Mouse (Mus musculus) neural tube, embryonic 13.5 days (tissue): ENCODE measurements around the gene Spc24. TPM values are rescaled to one million over a fixed set of nuclear protein-coding genes. Genes with fewer than 3 reads are reported as not detected.

Source experiments
- ATAC-seq: fragments of 200-750 bp; cut with Nextera tagmentation; 2 replicates; pipeline ENCODE4 v1.8.0; 2017; ENCODE audit warnings: low read depth, mild to moderate bottlenecking, moderate TSS enrichment, moderate library complexity
- H3K27ac ChIP-seq: fragments of 300-500 bp; sonication (generic); replicated peaks from 2 replicates; pipeline ENCODE4 v1.5.1; 2015; ENCODE audit warnings: moderate library complexity, mild to moderate bottlenecking, inconsistent platforms
- H3K27me3 ChIP-seq: fragments of 300-500 bp; sonication (generic); 2 replicates; pipeline ENCODE4 v1.6.1; 2015; ENCODE audit warnings: mild to moderate bottlenecking, inconsistent platforms
- H3K36me3 ChIP-seq: fragments of 300-500 bp; sonication (generic); 2 replicates; pipeline ENCODE4 v1.6.1; 2015; ENCODE audit warnings: mild to moderate bottlenecking, inconsistent platforms
- H3K4me1 ChIP-seq: fragments of 300-500 bp; sonication (generic); replicated peaks from 2 replicates; pipeline ENCODE4 v1.6.1; 2015; ENCODE audit warnings: inconsistent platforms
- H3K4me2 ChIP-seq: fragments of 300-500 bp; sonication (generic); 2 replicates; pipeline ENCODE4 v1.6.1; 2015; ENCODE audit warnings: inconsistent platforms, mild to moderate bottlenecking, moderate library complexity
- H3K4me3 ChIP-seq: fragments of 300-500 bp; sonication (generic); 2 replicates; pipeline ENCODE4 v1.5.1; 2015; ENCODE audit warnings: mild to moderate bottlenecking, inconsistent platforms
- H3K9ac ChIP-seq: fragments of 300-500 bp; sonication (generic); 2 replicates; pipeline ENCODE4 v1.6.1; 2015; ENCODE audit warnings: moderate library complexity, mild to moderate bottlenecking, inconsistent platforms
- H3K9me3 ChIP-seq: fragments of 300-500 bp; sonication (generic); 2 replicates; pipeline ENCODE4 v1.6.1; 2016; ENCODE audit warnings: inconsistent platforms
- WGBS: fragments of 180-500 bp; shearing (Covaris S2); methylation state at CpG from one replicate; pipeline ENCODE4 v1.1.7; 2015; 5-methylcytosine and 5-hydroxymethylcytosine counted together
- microRNA-seq: library from miRNA; unstranded; fragments of <30 nt; microRNA quantifications from one replicate; pipeline ENCODE4, GENCODE M21; 2016
- polyA plus RNA-seq: library from polyadenylated mRNA; unstranded; fragments of >200 nt; fragmentation: Nextera tagmentation; extraction: Ambion mirVana; gene quantifications from 2 replicates; pipeline ENCODE4 v1.2.1, GENCODE M21; 2015

Gene Spc24
- polyA plus RNA-seq, 1 experiment from 2014 or later = 17.5 TPM

DNA sequence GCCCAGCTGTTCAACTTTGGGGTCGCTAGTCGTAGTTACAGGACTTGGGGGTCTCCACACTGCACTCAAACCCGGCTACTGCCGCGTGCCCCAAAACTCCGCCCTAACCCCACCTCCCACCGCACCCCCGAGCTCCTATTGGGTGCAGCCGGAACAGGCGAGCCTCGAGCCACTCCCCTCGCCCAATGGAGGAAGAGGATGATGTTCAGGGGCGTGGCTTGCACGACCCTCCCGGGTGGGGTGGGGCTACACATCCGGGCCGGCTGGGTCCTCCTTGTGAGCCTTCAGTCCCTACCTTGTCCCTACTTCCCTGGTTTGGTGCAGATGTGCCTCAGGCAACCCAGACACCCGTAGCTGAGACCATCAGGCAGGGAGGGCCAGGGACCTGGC, 36.0 kb downstream of the Spc24 start:
- no peaks in the 10 kb centered on the region for H3K27me3 ChIP-seq
- H3K9ac ChIP-seq = peak overlapping the region; percentile 78
- peaks cover 35% of the 10 kb centered on the region for H3K4me1 ChIP-seq
- peak overlapping the region; percentile 82 for H3K4me2 ChIP-seq
- peak overlapping the region; percentile 57 for H3K4me3 ChIP-seq
- WGBS = under 1% methylated on average over 18 of the region's 18 CpGs
- no peaks in the 10 kb centered on the region for H3K36me3 ChIP-seq
- peak overlapping the region; percentile 89 for H3K27ac ChIP-seq
- H3K9me3 ChIP-seq = no peaks in the 10 kb centered on the region
- ATAC-seq = peak; percentile 97

DNA sequence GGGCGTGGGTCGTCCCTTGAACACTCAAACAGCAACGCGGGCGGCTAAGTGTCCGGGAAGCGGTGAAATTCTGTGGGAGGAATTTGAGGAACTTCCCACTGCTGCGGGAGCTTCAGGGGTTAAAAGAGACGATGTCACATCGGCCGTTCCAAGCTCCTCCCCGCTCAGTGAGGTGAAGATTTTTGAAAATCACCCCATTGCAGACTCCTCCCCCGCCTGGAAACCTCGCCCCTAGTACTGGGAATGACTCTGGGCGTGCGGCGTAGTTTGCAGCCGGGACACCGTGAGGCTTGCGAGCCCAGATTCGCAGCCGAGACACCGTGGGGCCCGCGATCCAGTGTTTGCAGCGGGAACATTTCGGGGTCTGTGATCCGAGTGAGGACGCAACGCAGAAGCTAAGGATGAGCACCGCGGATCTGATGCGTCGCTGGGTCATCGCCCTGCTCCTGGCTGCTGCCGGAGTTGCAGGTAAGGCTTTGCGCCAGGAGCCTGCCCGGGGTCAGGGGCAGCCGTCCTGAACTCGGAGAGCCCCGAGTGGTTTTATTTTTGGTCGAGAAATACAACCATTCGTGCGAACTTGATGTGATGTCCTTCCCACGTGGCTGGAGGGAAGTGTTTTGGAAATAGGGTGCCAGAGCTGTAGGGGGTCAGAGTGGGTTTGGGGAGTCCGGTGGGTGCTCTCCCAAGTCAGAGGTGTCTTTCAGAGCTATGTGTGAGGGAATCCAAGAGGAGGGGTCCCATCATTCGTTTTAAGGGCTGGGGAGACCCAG, 36.5 kb downstream of the Spc24 start, which contains the start of gene Ldlr:
Gene Ldlr, plus strand, starts transcription at position 107 of the 770 bp plus-strand sequence.
- Histone ChIP-seq H3K27me3 (no peaks in the 10 kb centered on the region), H3K9ac (peak within 1 kb of the TSS; percentile 78), H3K9me3 (no peaks in the 10 kb centered on the region), H3K4me3 (peak within 1 kb of the TSS; percentile 57), H3K27ac (peak within 1 kb of the TSS; percentile 89), H3K4me1 (peaks cover 35% of the 10 kb centered on the region), H3K4me2 (peak within 1 kb of the TSS; percentile 82), H3K36me3 (no peaks in the 10 kb centered on the region)
- peak; percentile 79 for ATAC-seq
- WGBS = under 1% methylated on average over 47 of the region's 47 CpGs

DNA sequence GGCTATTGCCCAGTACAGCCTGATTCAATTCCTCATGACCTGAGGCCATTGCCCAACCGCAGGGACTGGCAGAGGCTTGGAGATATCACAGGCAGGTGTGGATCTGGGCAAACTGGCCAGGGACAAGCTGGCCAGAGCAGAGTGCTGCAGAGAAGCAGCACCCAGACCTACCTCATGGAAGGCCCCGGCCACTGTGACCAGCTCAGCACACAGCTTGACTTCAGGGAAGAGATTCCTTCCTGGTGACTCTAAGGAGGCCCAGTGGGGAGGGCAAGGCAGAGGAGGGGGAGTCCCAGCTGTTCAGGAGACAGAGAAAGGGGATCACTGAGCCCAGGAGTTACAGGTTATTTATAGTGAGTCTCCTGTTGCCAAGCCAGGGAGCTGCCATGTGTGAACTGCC, 39.1 kb downstream of the Spc24 start:
- ATAC-seq = no peak
- 82% methylated on average over 2 of the region's 2 CpGs for WGBS
- H3K9ac ChIP-seq = no peak overlapping the region
- peaks cover 27% of the 10 kb centered on the region for H3K4me1 ChIP-seq
- H3K4me3 ChIP-seq = no peak overlapping the region
- no peak overlapping the region for H3K27ac ChIP-seq
- no peaks in the 10 kb centered on the region for H3K27me3 ChIP-seq
- no peak overlapping the region for H3K4me2 ChIP-seq
- H3K36me3 ChIP-seq = no peaks in the 10 kb centered on the region
- H3K9me3 ChIP-seq = no peaks in the 10 kb centered on the region

DNA sequence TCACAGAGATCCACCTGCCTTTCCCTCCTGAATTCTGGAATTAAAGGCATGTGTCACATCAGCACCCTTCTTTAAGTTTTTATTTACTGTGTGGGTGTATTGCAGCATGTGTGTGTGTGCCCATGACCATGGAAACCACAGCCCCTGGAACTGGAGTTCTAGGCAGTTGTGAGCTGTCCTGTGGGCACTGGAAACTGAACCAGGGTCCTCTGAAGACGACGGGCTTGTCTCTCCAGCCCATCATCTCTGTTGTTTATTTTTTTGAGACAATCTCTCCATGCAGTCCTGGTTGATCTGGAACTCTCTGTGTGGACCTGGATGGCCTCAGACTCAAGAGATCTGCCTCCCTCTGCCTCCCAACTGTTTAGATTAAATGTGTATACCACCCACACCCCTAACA, 43.1 kb downstream of the Spc24 start:
- no peaks in the 10 kb centered on the region for H3K27me3 ChIP-seq
- H3K4me3 ChIP-seq = no peak overlapping the region
- no peaks in the 10 kb centered on the region for H3K9me3 ChIP-seq
- H3K4me2 ChIP-seq = no peak overlapping the region
- no peak for ATAC-seq
- 91% methylated on average over 2 of the region's 2 CpGs for WGBS
- no peak overlapping the region for H3K9ac ChIP-seq
- H3K36me3 ChIP-seq = peaks cover 7% of the 10 kb centered on the region; the same call in 1 of the 2 replicates
- H3K4me1 ChIP-seq = no peaks in the 10 kb centered on the region
- no peak overlapping the region for H3K27ac ChIP-seq

DNA sequence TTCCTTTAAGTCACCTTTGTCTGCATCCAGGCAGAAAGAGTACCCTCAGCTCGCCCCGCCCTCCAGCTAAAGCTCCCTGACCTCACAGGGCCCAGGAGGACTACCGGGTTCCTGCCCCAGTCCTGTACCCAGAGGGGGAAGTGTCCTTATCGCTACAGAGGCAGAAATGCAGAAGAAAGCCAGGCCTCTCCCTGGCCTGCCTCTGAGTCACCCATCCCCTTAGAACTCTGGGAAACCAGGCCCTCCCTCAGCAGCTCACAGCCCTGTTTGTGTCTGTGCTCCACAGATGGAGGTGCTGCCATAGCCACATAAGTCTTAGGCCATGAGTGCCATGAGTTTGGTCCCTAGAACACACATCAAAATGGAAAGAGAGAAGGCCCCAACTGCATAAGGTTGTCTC, 44.8 kb downstream of the Spc24 start:
- WGBS = 75% methylated on average over 4 of the region's 4 CpGs
- H3K4me1 ChIP-seq = no peaks in the 10 kb centered on the region
- H3K4me3 ChIP-seq = no peak overlapping the region
- peaks cover 7% of the 10 kb centered on the region; the same call in 1 of the 2 replicates for H3K36me3 ChIP-seq
- ATAC-seq = 0 out of 2 replicates have a peak, but pooled peaks have one; percentile 33
- H3K27me3 ChIP-seq = no peaks in the 10 kb centered on the region
- H3K9ac ChIP-seq = no peak overlapping the region
- H3K27ac ChIP-seq = no peak overlapping the region
- no peaks in the 10 kb centered on the region for H3K9me3 ChIP-seq
- no peak overlapping the region for H3K4me2 ChIP-seq

DNA sequence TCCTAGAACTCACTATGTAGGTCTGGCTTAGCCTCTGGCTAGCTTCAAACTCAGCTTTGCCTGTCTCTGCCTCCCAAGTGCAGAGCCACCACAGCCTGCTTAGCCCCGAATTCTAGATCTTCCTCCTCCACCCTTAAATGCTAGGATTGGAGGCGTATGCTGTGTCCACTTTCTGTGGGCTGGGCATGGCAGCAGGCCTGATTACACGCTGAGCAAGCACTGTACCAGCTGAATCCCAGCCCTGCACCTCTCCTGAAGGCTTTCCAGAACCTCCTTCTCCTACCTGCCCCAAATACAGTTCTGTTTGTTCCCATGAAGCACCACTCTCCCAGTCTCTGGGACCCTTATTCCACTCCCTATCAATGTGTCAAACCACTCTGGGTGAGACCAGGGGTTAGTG, 50.8 kb downstream of the Spc24 start:
- H3K9me3 ChIP-seq = no peaks in the 10 kb centered on the region
- no peak for ATAC-seq
- no peak overlapping the region for H3K4me3 ChIP-seq
- H3K4me1 ChIP-seq = no peaks in the 10 kb centered on the region
- 92% methylated on average over 3 of the region's 3 CpGs for WGBS
- no peaks in the 10 kb centered on the region for H3K27me3 ChIP-seq
- H3K27ac ChIP-seq = no peak overlapping the region
- peaks cover 62% of the 10 kb centered on the region for H3K36me3 ChIP-seq
- no peak overlapping the region for H3K4me2 ChIP-seq
- no peak overlapping the region for H3K9ac ChIP-seq

DNA sequence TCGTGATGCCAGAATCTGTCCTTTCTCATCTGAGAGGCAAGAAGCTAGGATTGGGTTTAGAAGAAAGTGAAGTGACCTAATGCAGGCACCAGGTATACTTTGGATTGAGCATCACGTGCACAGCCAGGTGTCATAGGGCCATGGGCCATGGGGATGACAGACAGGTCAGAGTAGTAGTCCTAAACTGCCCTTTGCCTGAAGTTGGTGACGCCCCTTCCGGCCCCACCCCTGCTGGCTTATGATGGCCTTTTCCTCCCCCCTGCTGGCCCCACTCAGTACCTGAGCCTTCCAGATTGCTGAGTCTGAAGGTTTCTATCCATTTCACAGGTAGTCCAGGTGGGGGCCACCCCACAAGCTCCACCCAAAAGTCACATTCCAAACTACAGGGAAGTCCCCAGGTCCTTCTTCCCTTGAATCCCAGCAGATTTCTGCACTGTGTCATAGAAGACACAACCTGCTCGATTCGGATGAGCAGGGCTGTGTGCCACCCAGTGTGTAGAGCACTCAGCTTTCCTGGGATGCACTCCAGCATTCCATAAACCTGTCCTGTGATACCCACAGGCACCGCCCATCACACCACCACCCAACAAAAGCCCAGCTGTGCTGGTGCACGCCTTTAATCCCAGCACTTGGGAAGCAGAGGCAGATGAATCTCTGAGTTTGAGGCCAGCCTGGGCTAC, 53.4 kb downstream of the Spc24 start:
- Histone ChIP-seq H3K4me3 (no peak overlapping the region), H3K9me3 (no peaks in the 10 kb centered on the region), H3K27me3 (no peaks in the 10 kb centered on the region), H3K4me2 (no peak overlapping the region), H3K36me3 (peaks cover 81% of the 10 kb centered on the region), H3K9ac (no peak overlapping the region), H3K27ac (no peak overlapping the region), H3K4me1 (no peaks in the 10 kb centered on the region)
- no peak for ATAC-seq
- 88% methylated on average over 8 of the region's 8 CpGs for WGBS

DNA sequence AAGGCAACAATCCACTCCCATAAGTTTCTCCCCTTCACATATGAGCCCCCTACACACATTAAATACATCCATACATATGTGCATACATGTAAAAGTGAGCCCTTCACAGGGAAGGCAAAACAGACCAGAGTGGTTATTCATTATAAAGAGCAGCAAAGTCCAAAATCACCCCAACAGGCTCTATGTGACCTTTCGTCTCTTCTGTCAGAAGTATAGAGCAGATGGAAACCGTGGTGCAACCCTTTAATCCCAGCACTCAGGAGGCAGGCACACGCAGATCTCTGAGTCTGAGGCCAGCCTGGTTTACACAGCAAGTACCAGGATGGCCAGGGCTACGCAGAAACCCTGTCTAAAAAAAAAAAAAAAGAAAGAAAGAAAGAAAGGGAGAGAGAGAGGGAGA, 54.0 kb downstream of the Spc24 start:
- Histone ChIP-seq H3K9me3 (no peaks in the 10 kb centered on the region), H3K4me2 (no peak overlapping the region), H3K4me3 (no peak overlapping the region), H3K4me1 (no peaks in the 10 kb centered on the region), H3K9ac (no peak overlapping the region), H3K27ac (no peak overlapping the region), H3K27me3 (no peaks in the 10 kb centered on the region), H3K36me3 (peaks cover 88% of the 10 kb centered on the region)
- no peak for ATAC-seq
- 87% methylated on average over 4 of the region's 4 CpGs for WGBS

Small RNA genes within 50 kb of the gene (microRNA-seq; reads per million reads assigned to microRNA genes)
- gene Mir7083 = 3.1 reads per million, percentile 14 among the genes with 10 or more reads in this experiment

Other genes starting within 250 kb of the Spc24 start
- gene AB124611, start 234.1 kb downstream of the Spc24 start, polyA plus RNA-seq = 2.9 and 4.2 TPM in 2 replicates
- gene Carm1, start 213.4 kb downstream of the Spc24 start, polyA plus RNA-seq = 43.8 and 45.8 TPM in 2 replicates
- gene Timm29, start 167.6 kb downstream of the Spc24 start, polyA plus RNA-seq = 54.6 and 58.4 TPM in 2 replicates
- gene Yipf2, start 167.5 kb downstream of the Spc24 start, polyA plus RNA-seq = 22.7 and 23.5 TPM in 2 replicates
- 149 and 160 TPM in 2 replicates for gene Smarca4, start 144.1 kb downstream of the Spc24 start, polyA plus RNA-seq
- gene Ldlr, start 36.8 kb downstream of the Spc24 start, polyA plus RNA-seq = 13.8 and 16.1 TPM in 2 replicates
- 5.3 and 5.9 TPM in 2 replicates for gene Kank2, start 38.4 kb upstream of the Spc24 start, polyA plus RNA-seq
- gene Angptl8, start 75.2 kb upstream of the Spc24 start, polyA plus RNA-seq = 0.46 and 0.72 TPM in 2 replicates
- 21.3 and 22.8 TPM in 2 replicates for gene Dock6, start 92.3 kb upstream of the Spc24 start, polyA plus RNA-seq
- 25.9 and 26.2 TPM in 2 replicates for gene Rab3d, start 157.9 kb upstream of the Spc24 start, polyA plus RNA-seq
- 7.6 and 8.3 TPM in 2 replicates for gene Ccdc159, start 167.2 kb upstream of the Spc24 start, polyA plus RNA-seq
- gene Tmem205, start 167.3 kb upstream of the Spc24 start, polyA plus RNA-seq = 41.7 and 47.4 TPM in 2 replicates
- gene Plppr2, start 176.7 kb upstream of the Spc24 start, polyA plus RNA-seq = 69.5 and 73.1 TPM in 2 replicates
- gene Swsap1, start 195.5 kb upstream of the Spc24 start, polyA plus RNA-seq = 8.8 and 10.7 TPM in 2 replicates
- 2.1 and 2.8 TPM in 2 replicates for gene Epor, start 203.2 kb upstream of the Spc24 start, polyA plus RNA-seq
- 1.7 and 1.9 TPM in 2 replicates for gene Rgl3, start 229.1 kb upstream of the Spc24 start, polyA plus RNA-seq
- 3.2 and 3.8 TPM in 2 replicates for gene Ccdc151, start 242.3 kb upstream of the Spc24 start, polyA plus RNA-seq
- gene Prkcsh, start 242.5 kb upstream of the Spc24 start, polyA plus RNA-seq = 101 and 108 TPM in 2 replicates